Mouse (Mus musculus) midbrain, embryonic 11.5 days (tissue): ENCODE results near the gene Scarf2. TPM values are rescaled to one million over a fixed set of nuclear protein-coding genes. Genes with fewer than 3 reads are reported as not detected.

Experiments
- ATAC-seq: fragments of 200-750 bp; cut with Nextera tagmentation; 2 replicates; pipeline ENCODE4 v1.8.0; 2017; ENCODE audit warnings: moderate TSS enrichment, moderate library complexity; ENCODE audit not compliant: low FRiP score
- DNase-seq: peaks from one replicate; pipeline ENCODE4 v3.0.0; 2015; ENCODE audit warnings: low spot score; ENCODE audit errors: missing footprints
- H3K27ac ChIP-seq: fragments of 300-500 bp; sonication (generic); 2 replicates; pipeline ENCODE4 v1.5.1; 2014; ENCODE audit warnings: low read depth, low read length
- H3K27me3 ChIP-seq: fragments of 300-500 bp; sonication (generic); 2 replicates; pipeline ENCODE4 v1.6.1; 2014; ENCODE audit warnings: mild to moderate bottlenecking, low read length, moderate library complexity, mixed read lengths; ENCODE audit not compliant: control insufficient read depth, insufficient read depth
- H3K36me3 ChIP-seq: fragments of 300-500 bp; sonication (generic); 2 replicates; pipeline ENCODE4 v1.6.1; 2014; ENCODE audit warnings: mild to moderate bottlenecking, low read length, moderate library complexity, mixed read lengths; ENCODE audit not compliant: control insufficient read depth, insufficient read depth
- H3K4me1 ChIP-seq: fragments of 300-500 bp; sonication (generic); 2 replicates; pipeline ENCODE4 v1.6.1; 2014; ENCODE audit warnings: low read length; ENCODE audit not compliant: control insufficient read depth, insufficient read depth
- H3K4me2 ChIP-seq: fragments of 300-500 bp; sonication (generic); 2 replicates; pipeline ENCODE4 v1.6.1; 2014; ENCODE audit warnings: mild to moderate bottlenecking, moderate library complexity
- H3K4me3 ChIP-seq: fragments of 300-500 bp; sonication (generic); 2 replicates; pipeline ENCODE4 v1.5.1; 2014; ENCODE audit warnings: low read depth, low read length
- H3K9ac ChIP-seq: fragments of 300-500 bp; sonication (generic); 2 replicates; pipeline ENCODE4 v1.6.1; 2014; ENCODE audit warnings: low read length
- H3K9me3 ChIP-seq: fragments of 300-500 bp; sonication (generic); 2 replicates; pipeline ENCODE4 v1.6.1; 2016; ENCODE audit warnings: low read length; ENCODE audit not compliant: control insufficient read depth
- WGBS: fragments of 180-500 bp; shearing (Covaris S2); extraction: QIAGEN DNeasy Blood & Tissue Kit; methylation state at CpG from one replicate; pipeline ENCODE4 v1.1.7; 2014; 5-methylcytosine and 5-hydroxymethylcytosine counted together
- polyA plus RNA-seq: library from polyadenylated mRNA; unstranded; fragments of >200 nt; fragmentation: Nextera tagmentation; extraction: Ambion mirVana; gene quantifications from 2 replicates; pipeline ENCODE4 v1.2.1, GENCODE M21; 2014

Scarf2 gene
- polyA plus RNA-seq, 1 experiment from 2014 or later, result 4.4 TPM

DNA sequence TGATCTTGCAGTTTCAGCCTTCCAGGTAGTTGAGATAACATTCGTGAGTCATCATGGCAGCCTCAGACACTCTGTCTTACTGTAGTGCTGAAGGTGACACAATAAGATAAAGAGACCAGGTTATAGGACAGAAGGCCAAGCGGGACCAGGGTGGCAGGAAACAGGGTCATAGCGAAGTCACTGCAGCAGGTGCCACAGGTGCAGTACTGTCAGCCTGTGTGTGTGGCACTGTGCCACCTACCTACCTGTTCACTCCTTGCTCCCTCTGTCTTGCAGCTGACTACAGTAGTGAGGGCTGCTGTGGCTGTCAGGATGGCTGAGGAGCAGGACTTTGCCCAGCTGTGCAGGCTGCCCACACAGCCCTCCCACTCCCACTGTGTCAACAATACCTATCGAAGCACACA, 33.0 kb upstream of the Scarf2 start:
- Histone ChIP-seq H3K4me1 (peaks cover 8% of the 10 kb centered on the region), H3K36me3 (peaks cover 4% of the 10 kb centered on the region), H3K27ac (no peak overlapping the region), H3K4me2 (no peak overlapping the region), H3K9ac (no peak overlapping the region), H3K4me3 (no peak overlapping the region), H3K9me3 (no peaks in the 10 kb centered on the region), H3K27me3 (no peaks in the 10 kb centered on the region)
- DNase-seq (no peak), ATAC-seq (no peak)
- WGBS, result 84% methylated on average over 4 of the region's 4 CpGs

DNA sequence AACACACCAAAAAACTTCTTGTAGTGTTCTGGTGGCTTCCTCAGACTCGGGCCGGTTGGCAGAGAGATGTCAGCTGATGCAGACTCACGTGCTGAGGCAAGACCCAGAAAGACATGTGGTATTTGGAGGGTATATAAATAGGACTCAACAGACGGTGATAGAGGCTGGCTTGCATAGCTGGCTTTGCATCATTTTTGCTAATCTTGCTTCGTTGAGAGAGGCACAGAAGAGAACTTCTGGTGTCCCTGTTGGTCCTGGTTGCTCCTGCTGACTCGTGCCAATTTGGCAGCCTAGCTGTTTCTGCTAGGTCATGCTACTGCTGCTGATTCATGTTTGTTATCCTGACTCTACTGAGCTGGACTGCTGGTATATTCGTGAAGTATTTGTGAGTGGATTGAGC, 28.2 kb upstream of the Scarf2 start:
- no peak overlapping the region for H3K9ac ChIP-seq
- H3K36me3 ChIP-seq, result peaks cover 12% of the 10 kb centered on the region
- no peaks in the 10 kb centered on the region for H3K4me1 ChIP-seq
- DNase-seq, result peak; percentile 41
- 84% methylated on average over 7 of the region's 7 CpGs for WGBS
- H3K27me3 ChIP-seq, result no peaks in the 10 kb centered on the region
- no peak overlapping the region for H3K27ac ChIP-seq
- H3K9me3 ChIP-seq, result no peaks in the 10 kb centered on the region
- no peak overlapping the region for H3K4me3 ChIP-seq
- ATAC-seq, result no peak
- H3K4me2 ChIP-seq, result no peak overlapping the region

DNA sequence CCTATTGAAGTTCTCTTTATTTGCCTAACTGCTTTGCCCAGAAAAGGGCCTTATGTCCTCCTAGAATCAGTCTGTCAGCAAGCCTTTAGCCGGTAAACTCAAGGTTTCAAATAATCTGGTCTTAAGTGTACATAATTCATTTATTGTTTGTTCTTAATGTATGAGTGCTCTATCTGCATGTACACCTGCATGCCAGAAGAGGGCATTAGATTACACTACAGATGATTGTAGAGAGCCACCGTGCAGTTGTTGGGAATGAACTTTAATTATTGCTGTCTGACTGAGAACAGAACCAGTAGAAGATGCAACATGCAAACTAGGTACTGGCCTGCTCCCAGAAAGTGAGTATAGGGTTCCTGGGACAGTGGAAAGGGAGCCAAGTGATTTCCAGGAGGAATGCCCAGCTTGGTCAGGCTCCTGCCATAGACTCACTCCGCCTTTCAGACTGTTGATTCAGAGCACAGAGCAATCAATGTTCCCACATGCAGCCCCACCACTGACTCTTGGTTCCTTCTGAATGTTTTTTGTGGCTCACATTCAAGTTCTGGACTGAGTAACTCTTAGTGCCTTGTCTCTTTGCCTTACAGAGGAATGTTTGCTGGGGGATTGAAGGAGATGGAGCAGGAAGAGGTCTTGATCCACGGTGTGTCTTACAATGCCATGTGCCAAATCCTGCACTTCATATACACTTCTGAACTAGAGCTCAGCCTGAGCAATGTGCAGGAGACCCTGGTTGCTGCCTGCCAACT, 25.8 kb upstream of the Scarf2 start:
- H3K36me3 ChIP-seq, result peaks cover 12% of the 10 kb centered on the region
- ATAC-seq, result no peak
- no peaks in the 10 kb centered on the region for H3K27me3 ChIP-seq
- no peak overlapping the region for H3K27ac ChIP-seq
- H3K4me3 ChIP-seq, result no peak overlapping the region
- no peak overlapping the region for H3K4me2 ChIP-seq
- no peak overlapping the region for H3K9ac ChIP-seq
- H3K4me1 ChIP-seq, result no peaks in the 10 kb centered on the region
- DNase-seq, result no peak
- 82% methylated on average over 4 of the region's 4 CpGs for WGBS
- H3K9me3 ChIP-seq, result no peaks in the 10 kb centered on the region

DNA sequence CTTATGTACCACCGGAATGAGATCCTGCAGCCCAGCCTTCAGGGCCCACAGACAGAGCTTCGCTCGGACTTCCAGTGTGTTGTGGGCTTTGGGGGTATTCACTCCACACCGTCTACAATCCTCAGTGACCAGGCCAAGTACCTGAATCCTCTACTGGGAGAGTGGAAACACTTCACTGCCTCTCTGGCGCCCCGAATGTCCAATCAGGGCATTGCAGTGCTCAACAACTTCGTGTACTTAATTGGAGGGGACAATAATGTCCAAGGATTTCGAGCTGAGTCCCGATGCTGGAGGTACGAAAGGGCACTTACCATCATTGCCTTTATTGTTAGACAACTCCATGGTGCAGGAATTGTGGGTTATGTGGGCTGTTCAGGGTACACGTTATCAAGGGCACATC, 20.3 kb upstream of the Scarf2 start:
- no peak overlapping the region for H3K27ac ChIP-seq
- DNase-seq, result peak; percentile 88
- no peaks in the 10 kb centered on the region for H3K27me3 ChIP-seq
- H3K9me3 ChIP-seq, result no peaks in the 10 kb centered on the region
- WGBS, result 63% methylated on average over 11 of the region's 11 CpGs
- ATAC-seq, result no peak
- no peak overlapping the region for H3K4me2 ChIP-seq
- no peak overlapping the region for H3K4me3 ChIP-seq
- H3K9ac ChIP-seq, result no peak overlapping the region
- H3K36me3 ChIP-seq, result peaks cover 4% of the 10 kb centered on the region; the same call in 1 of the 2 replicates
- no peaks in the 10 kb centered on the region for H3K4me1 ChIP-seq

DNA sequence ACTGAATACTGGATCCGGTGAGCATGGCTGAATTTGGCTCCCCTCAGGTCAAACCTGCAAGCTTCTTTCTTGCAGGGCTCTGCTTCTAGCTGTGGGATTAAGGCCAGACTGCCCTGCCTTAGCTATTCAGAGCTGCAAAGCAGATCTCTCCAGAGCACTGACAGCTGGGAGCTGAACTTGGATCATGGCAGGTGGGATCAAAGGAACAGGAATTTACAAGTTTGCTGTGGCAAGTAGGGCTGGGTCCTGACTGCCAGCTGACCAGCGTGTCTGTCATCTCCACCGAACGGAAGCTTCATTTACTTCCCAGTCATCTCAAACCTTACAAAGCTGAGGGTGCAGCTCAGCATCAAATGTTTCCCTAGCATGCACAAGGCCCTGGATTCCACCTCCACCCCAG, 18.9 kb upstream of the Scarf2 start:
- H3K4me2 ChIP-seq, result no peak overlapping the region
- whole genome bisulfite sequencing, result 86% methylated on average over 4 of the region's 4 CpGs
- no peaks in the 10 kb centered on the region for H3K9me3 ChIP-seq
- H3K9ac ChIP-seq, result no peak overlapping the region
- no peak for ATAC-seq
- H3K27me3 ChIP-seq, result no peaks in the 10 kb centered on the region
- no peaks in the 10 kb centered on the region for H3K4me1 ChIP-seq
- no peak overlapping the region for H3K4me3 ChIP-seq
- DNase-seq, result no peak
- H3K36me3 ChIP-seq, result 0 out of 2 replicates have a peak, but pooled peaks cover 2% of the 10 kb centered on the region
- no peak overlapping the region for H3K27ac ChIP-seq

DNA sequence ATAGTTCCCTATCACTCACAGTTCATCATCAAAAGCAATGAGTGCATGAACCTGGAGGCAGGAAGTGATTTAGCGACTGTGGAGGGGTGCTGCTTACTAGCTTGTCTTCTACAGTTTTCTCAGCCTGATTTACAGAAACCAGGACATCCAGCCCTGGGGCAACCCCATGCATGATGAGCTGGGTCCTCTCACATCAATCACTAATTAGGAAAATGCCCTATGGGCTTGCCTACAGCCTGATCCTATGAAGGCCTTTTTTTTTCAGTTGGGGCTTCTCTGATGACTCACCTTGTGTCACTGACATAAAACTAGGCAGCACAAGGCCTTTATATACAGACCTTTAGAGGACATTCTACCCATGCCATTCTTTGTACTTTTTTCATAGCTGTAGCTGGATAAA, 17.4 kb upstream of the Scarf2 start:
- Histone ChIP-seq H3K4me1 (no peaks in the 10 kb centered on the region), H3K4me2 (no peak overlapping the region), H3K27ac (no peak overlapping the region), H3K9ac (no peak overlapping the region), H3K36me3 (0 out of 2 replicates have a peak, but pooled peaks cover 5% of the 10 kb centered on the region), H3K27me3 (no peaks in the 10 kb centered on the region), H3K4me3 (no peak overlapping the region), H3K9me3 (no peaks in the 10 kb centered on the region)
- no peak for ATAC-seq
- 89% methylated on average over 1 of the region's 1 CpGs for WGBS
- DNase-seq, result no peak

DNA sequence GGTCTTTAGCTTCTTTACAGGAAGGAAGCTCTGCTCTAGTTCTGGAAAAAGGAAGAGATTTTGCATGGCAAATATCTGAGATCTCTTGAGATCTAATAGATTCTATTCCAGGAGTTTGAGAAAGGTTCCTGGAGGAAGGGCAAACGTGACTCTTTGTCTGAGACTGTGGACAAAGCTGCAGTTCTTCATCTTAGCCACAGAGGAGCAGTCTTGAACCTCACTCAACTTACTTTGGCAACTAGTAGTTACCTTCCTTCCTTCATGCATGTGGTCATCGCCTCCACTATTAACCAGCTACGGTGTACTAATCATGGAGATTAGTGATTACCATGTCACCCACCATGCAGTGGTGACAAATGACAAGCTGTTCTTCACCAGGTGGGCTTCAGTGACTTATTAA, 11.7 kb upstream of the Scarf2 start:
- H3K9ac ChIP-seq, result no peak overlapping the region
- H3K9me3 ChIP-seq, result no peaks in the 10 kb centered on the region
- no peaks in the 10 kb centered on the region for H3K4me1 ChIP-seq
- H3K27ac ChIP-seq, result no peak overlapping the region
- WGBS, result 65% methylated on average over 3 of the region's 3 CpGs
- H3K4me3 ChIP-seq, result no peak overlapping the region
- no peak overlapping the region for H3K4me2 ChIP-seq
- no peaks in the 10 kb centered on the region for H3K27me3 ChIP-seq
- H3K36me3 ChIP-seq, result peaks cover 8% of the 10 kb centered on the region; the same call in 1 of the 2 replicates
- ATAC-seq (no peak), DNase-seq (no peak)

DNA sequence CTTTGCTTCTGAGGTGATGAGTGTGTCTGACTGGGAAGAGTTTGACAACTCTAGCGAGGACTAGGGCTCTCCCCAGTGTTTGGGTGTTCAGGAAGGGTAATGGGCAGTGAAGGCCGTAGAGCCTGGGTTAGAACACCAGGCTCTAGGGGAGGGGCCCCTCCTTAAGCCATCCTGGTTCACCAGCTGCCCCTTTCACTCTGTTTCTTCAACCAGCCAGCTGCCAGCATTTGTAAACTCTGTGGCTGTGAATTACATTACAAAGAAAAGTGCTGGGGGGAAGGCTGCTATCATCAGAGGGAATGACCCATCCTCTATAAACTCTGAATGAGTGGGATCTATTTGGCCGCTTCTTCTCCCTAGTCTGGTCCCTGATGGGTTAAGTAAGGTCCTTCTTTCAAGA, 4.4 kb upstream of the Scarf2 start:
- no peak overlapping the region for H3K4me2 ChIP-seq
- DNase-seq (no peak), ATAC-seq (no peak)
- no peak overlapping the region for H3K4me3 ChIP-seq
- H3K9ac ChIP-seq, result no peak overlapping the region
- no peak overlapping the region for H3K27ac ChIP-seq
- H3K9me3 ChIP-seq, result no peaks in the 10 kb centered on the region
- H3K36me3 ChIP-seq, result peaks cover 7% of the 10 kb centered on the region; the same call in 1 of the 2 replicates
- H3K4me1 ChIP-seq, result peaks cover 2% of the 10 kb centered on the region
- peaks cover 25% of the 10 kb centered on the region for H3K27me3 ChIP-seq
- WGBS, result 75% methylated on average over 3 of the region's 3 CpGs

DNA sequence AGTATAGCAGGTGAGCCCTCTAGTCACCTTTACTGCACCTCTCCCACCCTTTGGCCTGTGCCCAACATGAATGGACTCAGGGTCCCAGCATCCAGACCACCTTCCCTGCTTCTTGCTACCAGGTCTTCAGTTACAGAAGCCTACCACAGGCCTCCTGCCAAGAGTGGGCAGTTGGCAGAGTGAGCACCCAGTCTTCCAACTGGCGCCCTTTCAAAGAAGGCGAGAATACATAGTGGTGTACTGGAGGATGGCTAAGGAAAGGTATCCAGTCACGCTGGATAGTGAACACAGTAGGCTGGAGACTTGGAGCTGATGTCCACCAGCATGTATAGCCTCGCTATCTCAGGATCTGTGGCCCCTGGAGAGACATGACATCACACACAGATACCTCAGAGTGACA, 3.0 kb upstream of the Scarf2 start:
- H3K36me3 ChIP-seq, result peaks cover 7% of the 10 kb centered on the region; the same call in 1 of the 2 replicates
- no peak overlapping the region for H3K27ac ChIP-seq
- no peak overlapping the region for H3K9ac ChIP-seq
- H3K27me3 ChIP-seq, result peaks cover 38% of the 10 kb centered on the region
- no peak overlapping the region for H3K4me2 ChIP-seq
- H3K9me3 ChIP-seq, result no peaks in the 10 kb centered on the region
- no peak overlapping the region for H3K4me3 ChIP-seq
- ATAC-seq (no peak), DNase-seq (no peak)
- peaks cover 12% of the 10 kb centered on the region for H3K4me1 ChIP-seq
- 87% methylated on average over 4 of the region's 4 CpGs for WGBS
